Mouse (Mus musculus) CH12.LX (cell line): ENCODE data around the gene Pcgf5. TPM values are rescaled to one million over a fixed set of nuclear protein-coding genes. Genes with fewer than 3 reads are reported as not detected.

ENCODE experiments used
- DNase-seq: peaks from one replicate; pipeline ENCODE4 v3.0.0-alpha.2; 2013; ENCODE audit errors: extremely low read depth
- H3K27ac ChIP-seq: 2 replicates; pipeline ENCODE4 v1.5.1; 2012; ENCODE audit warnings: low read depth, mild to moderate bottlenecking, control low read depth, moderate library complexity; ENCODE audit not compliant: insufficient read depth
- H3K27me3 ChIP-seq: replicated peaks from 2 replicates; pipeline ENCODE3; 2012; ENCODE audit warnings: inconsistent platforms
- H3K36me3 ChIP-seq, 2 experiments: replicated peaks in 1 of 2; 2 replicates each; pipeline versions ENCODE3 to v1.6.1; 2012; ENCODE audit warnings: inconsistent platforms in 1 of 2, low read length in 1 of 2, mild to moderate bottlenecking in 1 of 2, mixed read lengths in 1 of 2, moderate library complexity in 1 of 2; ENCODE audit not compliant: control insufficient read depth in 1 of 2, insufficient read depth in 1 of 2
- H3K4me1 ChIP-seq, 2 experiments: 2 replicates each; pipeline ENCODE4 v1.6.1; 2012; ENCODE audit warnings: inconsistent platforms in 1 of 2, moderate library complexity in 1 of 2; ENCODE audit not compliant: insufficient read depth in 2 of 2, control insufficient read depth in 1 of 2
- H3K4me2 ChIP-seq: 2 replicates; pipeline ENCODE4 v1.6.1; 2012; ENCODE audit warnings: low read depth, mild to moderate bottlenecking, control low read depth; ENCODE audit not compliant: poor library complexity, insufficient read depth, severe bottlenecking
- H3K4me3 ChIP-seq, 3 experiments: fragments of 150-350 bp in 1 of 3; sonication (generic) in 1 of 3; replicated peaks in 1 of 3; 2 replicates each; pipeline versions ENCODE3 to v1.5.1; 2011 to 2012; ENCODE audit warnings: low read depth in 2 of 3, low read length in 2 of 3, mild to moderate bottlenecking in 2 of 3, moderate library complexity in 2 of 3, control low read depth in 1 of 3, improper control_type of control experiment in 1 of 3, inconsistent platforms in 1 of 3, mixed read lengths in 1 of 3; ENCODE audit not compliant: poor library complexity in 1 of 3
- H3K79me2 ChIP-seq: replicated peaks from 2 replicates; pipeline ENCODE4 v1.6.1; 2012; ENCODE audit warnings: mild to moderate bottlenecking, moderate library complexity; ENCODE audit not compliant: control insufficient read depth, poor library complexity, insufficient read depth, severe bottlenecking; ENCODE audit errors: extremely low read depth
- H3K9ac ChIP-seq: 2 replicates; pipeline ENCODE4 v1.6.1; 2012; ENCODE audit warnings: low read depth, mild to moderate bottlenecking, control low read depth, moderate library complexity; ENCODE audit not compliant: insufficient read depth
- H3K9me3 ChIP-seq: replicated peaks from 2 replicates; pipeline ENCODE3; 2012; ENCODE audit warnings: low read length, inconsistent platforms, mixed read lengths
- BHLHE40 ChIP-seq: IDR thresholded peaks from 2 replicates; pipeline ENCODE4 v1.6.1; 2011; ENCODE audit warnings: mild to moderate bottlenecking, low read depth, low read length, improper control_type of control experiment
- CHD2 ChIP-seq: IDR thresholded peaks from 2 replicates; pipeline ENCODE4 v1.6.1; 2011; ENCODE audit warnings: low read length, improper control_type of control experiment
- E2F4 ChIP-seq: IDR thresholded peaks from 2 replicates; pipeline ENCODE4 v1.6.1; 2011; ENCODE audit warnings: low read depth, low read length, improper control_type of control experiment; ENCODE audit not compliant: insufficient replicate concordance
- GABPA ChIP-seq: IDR thresholded peaks from 2 replicates; pipeline ENCODE4 v1.6.1; 2012; ENCODE audit warnings: low read depth, low read length, improper control_type of control experiment, inconsistent platforms; ENCODE audit not compliant: insufficient replicate concordance
- JUND ChIP-seq: conservative IDR thresholded peaks from 2 replicates; pipeline ENCODE4 v1.6.1; 2011; ENCODE audit warnings: low read depth, low read length, improper control_type of control experiment
- MAX ChIP-seq: IDR thresholded peaks from 2 replicates; pipeline ENCODE4 v1.6.1; 2011; ENCODE audit warnings: low read length, improper control_type of control experiment
- MAZ ChIP-seq: IDR thresholded peaks from 2 replicates; pipeline ENCODE4 v1.6.1; 2012; ENCODE audit warnings: low read depth, mild to moderate bottlenecking, inconsistent platforms, low read length, improper control_type of control experiment, moderate library complexity
- MEF2A ChIP-seq: IDR thresholded peaks from 2 replicates; pipeline ENCODE4 v1.6.1; 2014; ENCODE audit warnings: low read depth, mild to moderate bottlenecking, inconsistent platforms, low read length, improper control_type of control experiment, borderline replicate concordance
- NELFE ChIP-seq: IDR thresholded peaks from 2 replicates; pipeline ENCODE4 v1.6.1; 2011; ENCODE audit warnings: low read depth, low read length, improper control_type of control experiment
- POLR2AphosphoS2 ChIP-seq: IDR thresholded peaks from 2 replicates; pipeline ENCODE4 v1.6.1; 2011; ENCODE audit warnings: low read depth, low read length, improper control_type of control experiment
- SIN3A ChIP-seq: IDR thresholded peaks from 2 replicates; pipeline ENCODE4 v1.6.1; 2012; ENCODE audit warnings: low read length, improper control_type of control experiment, inconsistent platforms
- SMC3 ChIP-seq: IDR thresholded peaks from 2 replicates; pipeline ENCODE4 v1.6.1; 2011; ENCODE audit warnings: low read depth, low read length, improper control_type of control experiment
- USF1 ChIP-seq: IDR thresholded peaks from 2 replicates; pipeline ENCODE4 v1.6.1; 2014; ENCODE audit warnings: low read depth, mild to moderate bottlenecking, inconsistent platforms, low read length, improper control_type of control experiment
- ZC3H11A ChIP-seq: IDR thresholded peaks from 2 replicates; pipeline ENCODE4 v1.6.1; 2012; ENCODE audit warnings: low read depth, mild to moderate bottlenecking, inconsistent platforms, low read length, improper control_type of control experiment
- ZMIZ1 ChIP-seq: IDR thresholded peaks from 2 replicates; pipeline ENCODE4 v1.6.1; 2012; ENCODE audit warnings: low read depth, mild to moderate bottlenecking, inconsistent platforms, low read length, improper control_type of control experiment
- dilution Hi-C: fragments of 300-500 bp; cut with MboI; formaldehyde crosslinking; loops from 2 replicates; pipeline ENCODE4 v1.14.3; 2020; ENCODE audit warnings: low sequenced_read_pairs; ENCODE audit not compliant: extremely low pct_unique_long_range_greater_than_20kb, extremely low pct_ligation_motif_present
- in situ Hi-C: fragments of 300-500 bp; cut with MboI; formaldehyde crosslinking; loops from 3 replicates; pipeline ENCODE4 v1.14.3; 2019; ENCODE audit warnings: low sequenced_read_pairs, low pct_ligation_motif_present, low pct_unique_long_range_greater_than_20kb, mixed read lengths
- polyA plus RNA-seq: library from polyadenylated mRNA; unstranded; fragments of >175 nt; gene quantifications from 2 replicates; pipeline ENCODE4 v1.2.1, GENCODE M21; 2012; ENCODE audit warnings: low read depth; ENCODE audit not compliant: insufficient read length
- total RNA-seq, 2 experiments: library from RNA; depleted of rRNA; stranded (reverse); fragments of 300-350 nt in 1 of 2; fragments of >200 nt in 1 of 2; gene quantifications; 2 replicates each; pipeline ENCODE4 v1.2.3; 2012 to 2014

Pcgf5 gene
- total and polyA plus RNA-seq, 3 experiments: 17.4 to 28.9 (median 20.6) TPM

DNA sequence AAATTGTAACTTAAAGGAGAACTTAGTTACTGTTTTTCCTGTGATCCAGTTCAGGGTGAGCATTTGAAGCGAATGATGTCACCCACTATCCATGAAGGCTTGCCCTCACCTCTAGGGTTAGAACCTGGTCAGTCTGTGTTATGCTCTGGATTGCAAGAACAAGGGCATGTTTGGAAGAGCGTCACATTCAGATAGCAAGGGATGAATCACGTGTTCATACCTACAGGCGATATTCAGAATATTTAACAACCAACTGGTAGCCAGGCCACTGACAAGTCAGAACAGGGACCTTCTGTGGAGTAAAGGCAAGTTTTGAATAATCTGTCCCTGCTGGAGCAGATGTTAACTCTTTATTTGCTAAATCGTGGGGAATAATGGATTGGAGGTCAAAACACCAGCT lies 14.4 kb downstream of the Pcgf5 start:
- H3K9me3 ChIP-seq: no peaks in the 10 kb centered on the region
- no peaks in the 10 kb centered on the region for H3K27me3 ChIP-seq
- no peaks in the 10 kb centered on the region for H3K36me3 ChIP-seq
- TF ChIP-seq USF1 (no peak), JUND (no peak), POLR2AphosphoS2 (no peak), E2F4 (no peak), MAX (no peak), MEF2A (no peak), SIN3A (no peak), ZC3H11A (no peak), CHD2 (no peak), GABPA (no peak), BHLHE40 (no peak), SMC3 (no peak)
- TF ChIP-seq, all 38 proteins: peak for 0
- Histone ChIP-seq H3K9ac (no peak overlapping the region), H3K79me2 (no peaks in the 10 kb centered on the region), H3K27ac (no peak overlapping the region), H3K4me1 (peaks cover 0 to 9% of the 10 kb centered on the region in 2 experiments; a peak in 2 of 4 replicates), H3K4me2 (no peak overlapping the region), H3K4me3 (no peak overlapping the region)
- DNase-seq: no peak
- dilution Hi-C loops (no loop called here), in situ Hi-C loops (no loop called here)

DNA sequence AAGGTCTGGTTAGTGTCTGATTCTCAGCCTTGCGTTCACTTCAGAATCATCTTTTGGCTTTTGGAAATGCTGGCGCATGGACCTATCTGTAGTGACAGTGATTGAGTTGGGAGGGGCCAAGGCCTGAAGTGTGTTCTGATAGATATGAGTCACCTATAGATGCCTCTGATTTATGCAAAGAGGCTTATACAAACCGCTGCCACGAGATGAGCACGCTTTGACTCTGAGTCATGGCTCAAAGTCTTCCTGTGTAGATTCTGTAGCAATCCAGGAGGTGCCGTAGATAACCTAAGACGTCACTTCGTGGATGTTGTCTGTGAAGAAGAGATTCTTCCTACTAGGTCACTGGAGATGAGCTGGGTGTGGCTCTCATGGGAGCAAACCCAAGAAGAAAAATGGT lies 16.6 kb downstream of the Pcgf5 start:
- in situ Hi-C loops: no loop called here
- no peak for TF ChIP-seq SIN3A
- no peak for TF ChIP-seq NELFE
- TF ChIP-seq ZMIZ1: no peak
- no peak for TF ChIP-seq SMC3
- no peak for TF ChIP-seq MAZ
- Histone ChIP-seq H3K4me2 (no peak overlapping the region), H3K27me3 (no peaks in the 10 kb centered on the region), H3K4me3 (no peak overlapping the region), H3K36me3 (no peaks in the 10 kb centered on the region), H3K9me3 (no peaks in the 10 kb centered on the region), H3K9ac (no peak overlapping the region), H3K27ac (no peak overlapping the region), H3K4me1 (peaks cover 4 to 14% of the 10 kb centered on the region in 2 experiments; a peak in 3 of 4 replicates), H3K79me2 (no peaks in the 10 kb centered on the region)
- DNase-seq: no peak
- dilution Hi-C loops: no loop called here
